Mouse (Mus musculus) ES-CJ7 (cell line): ENCODE results near the gene Flywch1.

Experiments
- DNase-seq: peaks from one replicate; pipeline ENCODE4 v3.0.0; 2011; ENCODE audit warnings: low read depth, low spot score

The Flywch1 gene

DNA sequence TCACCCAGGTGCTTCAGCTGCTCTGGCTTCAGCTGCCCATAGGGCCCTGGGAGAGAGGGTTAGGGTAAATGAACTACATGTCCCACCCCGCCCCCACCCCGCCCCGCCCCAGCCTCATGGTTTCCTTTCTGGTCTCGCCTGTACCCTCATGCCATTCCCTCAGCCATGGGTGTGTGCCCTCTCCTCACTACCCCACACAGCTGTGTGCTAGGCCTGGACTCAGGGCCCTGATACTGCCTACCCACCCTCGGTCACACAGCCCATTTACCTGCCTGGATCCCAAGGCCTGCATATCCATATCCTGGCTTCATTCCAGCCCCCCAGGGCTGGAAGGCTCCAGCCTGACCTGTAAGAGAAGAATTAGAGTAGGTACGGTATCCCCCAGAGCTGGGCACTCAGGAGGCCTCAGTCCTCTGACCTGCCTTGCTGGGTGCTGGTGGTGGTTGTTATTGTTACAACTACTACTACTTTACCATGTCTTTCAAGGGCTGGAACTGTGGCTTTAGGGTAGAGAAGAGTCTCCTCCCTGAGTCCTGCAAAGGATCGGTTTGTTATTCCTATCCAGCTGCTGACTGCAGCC is 65.8 kb downstream of the Flywch1 start:
- DNase-seq: no peak

DNA sequence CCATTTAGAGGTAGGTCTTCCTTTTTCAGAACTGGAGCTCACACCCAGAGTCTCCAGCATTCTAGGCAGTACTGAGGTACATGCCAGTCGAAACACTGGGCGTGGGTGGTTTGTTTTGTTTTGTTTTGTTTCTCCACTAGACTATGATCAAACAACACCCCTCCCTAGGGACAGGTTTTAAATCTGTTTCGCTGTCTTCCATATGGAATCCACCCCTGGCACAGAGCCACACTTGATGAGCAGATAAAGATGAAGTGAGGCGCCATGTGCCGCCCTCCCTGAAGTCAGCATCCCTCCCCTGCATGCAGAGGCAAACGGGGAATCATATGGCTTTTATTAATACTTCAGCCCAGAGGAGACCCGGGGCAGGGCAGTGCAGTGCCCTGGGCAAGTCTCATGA is 66.7 kb downstream of the Flywch1 start:
- no peak for DNase-seq

DNA sequence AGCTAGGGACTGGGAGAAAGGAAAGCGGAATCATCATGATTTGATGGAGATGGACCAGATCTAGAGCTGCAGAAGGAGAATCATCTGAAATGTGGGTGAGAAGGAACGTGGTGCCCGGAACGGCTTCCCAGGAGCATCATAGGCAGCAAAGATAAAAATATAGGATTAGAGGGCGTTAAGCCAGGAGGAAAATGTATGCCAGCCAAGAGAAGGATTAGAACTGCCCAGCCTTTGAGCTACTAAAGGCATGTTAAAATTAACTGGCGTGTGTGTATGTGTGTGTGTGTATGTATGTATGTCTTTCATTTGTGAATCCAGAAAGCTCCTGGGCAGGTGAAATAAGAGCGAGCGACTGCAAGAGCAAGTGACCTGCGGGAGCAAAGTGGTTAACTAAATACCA is 68.1 kb downstream of the Flywch1 start:
- DNase-seq: no peak
